Mouse (Mus musculus): ENCODE measurements around the gene Tldc2.

The Tldc2 gene

GRCm38 (mm10) chr2:157101650-157102049, 14.8 kb downstream of the Tldc2 start:
- in situ Hi-C loops (cut with MboI; ENCODE audit: low pct_unique_long_range_greater_than_20kb in 1 of 2, low sequenced_read_pairs in 2 of 2, unreplicated experiment in 1 of 2): no loop called here

GRCm38 (mm10) chr2:157102256-157102655, 15.4 kb downstream of the Tldc2 start:
- in situ Hi-C loops (cut with MboI; ENCODE audit: low pct_unique_long_range_greater_than_20kb in 1 of 2, low sequenced_read_pairs in 2 of 2, unreplicated experiment in 1 of 2): no loop called here

GRCm38 (mm10) chr2:157104454-157104853, 17.6 kb downstream of the Tldc2 start:
- in situ Hi-C loops (cut with MboI; ENCODE audit: low pct_unique_long_range_greater_than_20kb in 1 of 2, low sequenced_read_pairs in 2 of 2, unreplicated experiment in 1 of 2): no loop called here

GRCm38 (mm10) chr2:157108236-157108635, 21.4 kb downstream of the Tldc2 start:
- in situ Hi-C loops (cut with MboI; ENCODE audit: low pct_unique_long_range_greater_than_20kb in 1 of 2, low sequenced_read_pairs in 2 of 2, unreplicated experiment in 1 of 2): no loop called here

GRCm38 (mm10) chr2:157116964-157117363, 30.1 kb downstream of the Tldc2 start:
- in situ Hi-C loops (cut with MboI; ENCODE audit: low pct_unique_long_range_greater_than_20kb in 1 of 2, low sequenced_read_pairs in 2 of 2, unreplicated experiment in 1 of 2): no loop called here

GRCm38 (mm10) chr2:157118556-157118955, 31.7 kb downstream of the Tldc2 start:
- in situ Hi-C loops (cut with MboI; ENCODE audit: low pct_unique_long_range_greater_than_20kb in 1 of 2, low sequenced_read_pairs in 2 of 2, unreplicated experiment in 1 of 2): no loop called here

GRCm38 (mm10) chr2:157119075-157119474, 32.2 kb downstream of the Tldc2 start:
- in situ Hi-C loops (cut with MboI; ENCODE audit: low pct_unique_long_range_greater_than_20kb in 1 of 2, low sequenced_read_pairs in 2 of 2, unreplicated experiment in 1 of 2): no loop called here

- in situ Hi-C loops (cut with MboI; ENCODE audit: low pct_unique_long_range_greater_than_20kb in 1 of 2, low sequenced_read_pairs in 2 of 2, unreplicated experiment in 1 of 2): no loop called here
Observed at GRCm38 (mm10) chr2:157121766-157122165, 34.9 kb downstream of the Tldc2 start.

- in situ Hi-C loops (cut with MboI; ENCODE audit: low pct_unique_long_range_greater_than_20kb in 1 of 2, low sequenced_read_pairs in 2 of 2, unreplicated experiment in 1 of 2): no loop called here
Observed at GRCm38 (mm10) chr2:157125246-157125645, 38.4 kb downstream of the Tldc2 start.

- in situ Hi-C loops (cut with MboI; ENCODE audit: low pct_unique_long_range_greater_than_20kb in 1 of 2, low sequenced_read_pairs in 2 of 2, unreplicated experiment in 1 of 2): no loop called here
Observed at GRCm38 (mm10) chr2:157127370-157127769, 40.5 kb downstream of the Tldc2 start.

- in situ Hi-C loops (cut with MboI; ENCODE audit: low pct_unique_long_range_greater_than_20kb in 1 of 2, low sequenced_read_pairs in 2 of 2, unreplicated experiment in 1 of 2): no loop called here
Observed at GRCm38 (mm10) chr2:157128072-157128471, 41.2 kb downstream of the Tldc2 start.

GRCm38 (mm10) chr2:157129096-157129495, 42.2 kb downstream of the Tldc2 start:
- in situ Hi-C loops (cut with MboI; ENCODE audit: low pct_unique_long_range_greater_than_20kb in 1 of 2, low sequenced_read_pairs in 2 of 2, unreplicated experiment in 1 of 2): no loop called here

- in situ Hi-C loops (cut with MboI; ENCODE audit: low pct_unique_long_range_greater_than_20kb in 1 of 2, low sequenced_read_pairs in 2 of 2, unreplicated experiment in 1 of 2): no loop called here
Observed at GRCm38 (mm10) chr2:157129601-157130164, 42.8 kb downstream of the Tldc2 start.

- in situ Hi-C loops (cut with MboI; ENCODE audit: low pct_unique_long_range_greater_than_20kb in 1 of 2, low sequenced_read_pairs in 2 of 2, unreplicated experiment in 1 of 2): no loop called here
Observed at GRCm38 (mm10) chr2:157130813-157131514, 44.1 kb downstream of the Tldc2 start.

GRCm38 (mm10) chr2:157132086-157132485, 45.2 kb downstream of the Tldc2 start:
- in situ Hi-C loops (cut with MboI; ENCODE audit: low pct_unique_long_range_greater_than_20kb in 1 of 2, low sequenced_read_pairs in 2 of 2, unreplicated experiment in 1 of 2): no loop called here

- in situ Hi-C loops (cut with MboI; ENCODE audit: low pct_unique_long_range_greater_than_20kb in 1 of 2, low sequenced_read_pairs in 2 of 2, unreplicated experiment in 1 of 2): no loop called here
Observed at GRCm38 (mm10) chr2:157132686-157133540, 46.1 kb downstream of the Tldc2 start.

GRCm38 (mm10) chr2:157133769-157134478, 47.1 kb downstream of the Tldc2 start:
- in situ Hi-C loops (cut with MboI; ENCODE audit: low pct_unique_long_range_greater_than_20kb in 1 of 2, low sequenced_read_pairs in 2 of 2, unreplicated experiment in 1 of 2): no loop called here

- in situ Hi-C loops (cut with MboI; ENCODE audit: low pct_unique_long_range_greater_than_20kb in 1 of 2, low sequenced_read_pairs in 2 of 2, unreplicated experiment in 1 of 2): no loop called here
Observed at GRCm38 (mm10) chr2:157134479-157134931, 47.6 kb downstream of the Tldc2 start.

GRCm38 (mm10) chr2:157135014-157135413, 48.2 kb downstream of the Tldc2 start, which contains the start of gene Samhd1:
Samhd1 (minus strand) TSS chr2:157135265.
- in situ Hi-C loops (cut with MboI; ENCODE audit: low pct_unique_long_range_greater_than_20kb in 1 of 2, low sequenced_read_pairs in 2 of 2, unreplicated experiment in 1 of 2): no loop called here

Measured in mouse embryonic stem cell (cell line).